Mouse (Mus musculus) midbrain, embryonic 14.5 days (tissue): Measurements from ENCODE around the gene Malrd1. TPM values are rescaled to one million over a fixed set of nuclear protein-coding genes. Genes with fewer than 3 reads are reported as not detected.
A peak's percentile ranks its signal among the peaks of the same experiment; 100 is the strongest.

Experiments used
- ATAC-seq: fragments of 200-750 bp; cut with Nextera tagmentation; 2 replicates; pipeline ENCODE4 v1.8.0; 2017; ENCODE audit warnings: moderate number of reproducible peaks, moderate library complexity; ENCODE audit not compliant: low FRiP score, low TSS enrichment
- DNase-seq: peaks from one replicate; pipeline ENCODE4 v3.0.0-alpha.2; 2015
- H3K27ac ChIP-seq: fragments of 300-500 bp; sonication (generic); replicated peaks from 2 replicates; pipeline ENCODE4 v1.5.1; 2014; ENCODE audit warnings: mild to moderate bottlenecking, low read depth, low read length, moderate library complexity
- H3K27me3 ChIP-seq: fragments of 300-500 bp; sonication (generic); 2 replicates; pipeline ENCODE4 v1.6.1; 2014; ENCODE audit warnings: low read length, control low read depth, mixed read lengths; ENCODE audit not compliant: control insufficient read depth, insufficient read depth
- H3K36me3 ChIP-seq: fragments of 300-500 bp; sonication (generic); 2 replicates; pipeline ENCODE4 v1.6.1; 2014; ENCODE audit warnings: low read length, control low read depth; ENCODE audit not compliant: control insufficient read depth, insufficient read depth
- H3K4me1 ChIP-seq: fragments of 300-500 bp; sonication (generic); 2 replicates; pipeline ENCODE4 v1.6.1; 2014; ENCODE audit warnings: mild to moderate bottlenecking, antibody characterized with exemption, low read length, control low read depth; ENCODE audit not compliant: control insufficient read depth, insufficient read depth
- H3K4me2 ChIP-seq: fragments of 300-500 bp; sonication (generic); 2 replicates; pipeline ENCODE4 v1.6.1; 2014; ENCODE audit warnings: mild to moderate bottlenecking, low read length, moderate library complexity
- H3K4me3 ChIP-seq: fragments of 300-500 bp; sonication (generic); replicated peaks from 2 replicates; pipeline ENCODE4 v1.5.1; 2014; ENCODE audit warnings: low read depth, low read length
- H3K9ac ChIP-seq: fragments of 300-500 bp; sonication (generic); replicated peaks from 2 replicates; pipeline ENCODE4 v1.6.1; 2014; ENCODE audit warnings: mild to moderate bottlenecking, low read length, moderate library complexity
- H3K9me3 ChIP-seq: fragments of 300-500 bp; sonication (generic); 2 replicates; pipeline ENCODE4 v1.6.1; 2016; ENCODE audit warnings: low read length, control low read depth, mixed read lengths; ENCODE audit not compliant: control insufficient read depth
- WGBS: fragments of 180-500 bp; shearing (Covaris S2); extraction: QIAGEN DNeasy Blood & Tissue Kit; methylation state at CpG from one replicate; pipeline ENCODE4 v1.1.7; 2014; 5-methylcytosine and 5-hydroxymethylcytosine counted together
- polyA plus RNA-seq: library from polyadenylated mRNA; unstranded; fragments of >200 nt; fragmentation: Nextera tagmentation; extraction: Ambion mirVana; gene quantifications from 2 replicates; pipeline ENCODE4 v1.2.1, GENCODE M21; 2014

Malrd1 gene
- polyA plus RNA-seq, 1 experiment from 2014 or later, result 0.13 TPM

- H3K27me3 ChIP-seq, result no peaks in the 10 kb centered on the region
- no peaks in the 10 kb centered on the region for H3K4me1 ChIP-seq
- no peak overlapping the region for H3K27ac ChIP-seq
- no peak overlapping the region for H3K9ac ChIP-seq
- ATAC-seq (no peak), DNase-seq (no peak)
- H3K36me3 ChIP-seq, result no peaks in the 10 kb centered on the region
- H3K4me2 ChIP-seq, result no peak overlapping the region
- 81% methylated on average over 1 of the region's 1 CpGs for WGBS
- no peak overlapping the region for H3K4me3 ChIP-seq
- no peaks in the 10 kb centered on the region for H3K9me3 ChIP-seq
These were observed 621.7 kb downstream of the Malrd1 start for GRCm38 (mm10) chr2:16147999-16148398.

GRCm38 (mm10) chr2:16152623-16153022 lies 626.3 kb downstream of the Malrd1 start:
- H3K4me1 ChIP-seq, result no peaks in the 10 kb centered on the region
- ATAC-seq (no peak), DNase-seq (no peak)
- H3K9me3 ChIP-seq, result no peaks in the 10 kb centered on the region
- H3K9ac ChIP-seq, result no peak overlapping the region
- H3K4me3 ChIP-seq, result no peak overlapping the region
- no peak overlapping the region for H3K27ac ChIP-seq
- H3K27me3 ChIP-seq, result no peaks in the 10 kb centered on the region
- H3K4me2 ChIP-seq, result no peak overlapping the region
- no peaks in the 10 kb centered on the region for H3K36me3 ChIP-seq

DNA sequence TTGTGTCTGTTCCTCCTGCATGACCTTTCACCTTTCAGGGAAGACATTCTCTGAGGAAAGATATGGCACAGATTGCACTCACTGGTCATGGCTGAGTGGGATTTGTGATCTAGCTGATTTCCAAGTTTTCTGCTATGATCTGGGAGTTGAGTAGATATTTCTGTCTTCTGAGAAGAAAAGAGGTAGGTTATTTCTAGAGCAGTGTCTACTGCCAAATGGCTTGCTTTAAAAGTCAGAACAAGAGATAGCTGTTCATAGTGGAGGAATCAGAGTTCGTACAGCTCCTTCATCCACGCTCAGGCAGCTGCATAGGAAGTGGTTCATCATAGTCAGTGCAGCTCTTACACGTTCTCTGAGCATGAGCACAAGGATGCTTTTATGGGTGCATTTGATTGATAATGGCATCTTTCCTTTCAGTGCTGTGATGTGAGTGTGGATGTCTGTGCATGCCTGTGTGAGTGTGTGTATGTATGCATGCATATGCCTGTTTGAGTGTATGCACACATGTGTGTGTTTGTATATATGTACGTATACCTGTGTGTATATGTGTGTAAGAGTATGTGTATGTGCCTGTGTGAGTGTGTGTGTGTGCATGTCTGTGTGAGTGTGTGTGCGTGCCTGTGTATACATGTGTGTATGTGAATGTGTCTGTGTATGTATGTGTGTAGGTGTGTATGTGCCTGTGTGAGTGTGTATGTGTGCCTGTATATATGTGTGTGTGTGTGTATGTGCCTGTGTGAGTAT lies 637.1 kb downstream of the Malrd1 start:
- peak; percentile 27; the same call in 1 of the 2 replicates for ATAC-seq

GRCm38 (mm10) chr2:16168611-16169010 lies 642.3 kb downstream of the Malrd1 start:
- Histone ChIP-seq H3K27ac (no peak overlapping the region), H3K4me2 (no peak overlapping the region), H3K27me3 (no peaks in the 10 kb centered on the region), H3K4me3 (no peak overlapping the region), H3K4me1 (no peaks in the 10 kb centered on the region), H3K9me3 (no peaks in the 10 kb centered on the region), H3K9ac (no peak overlapping the region), H3K36me3 (no peaks in the 10 kb centered on the region)
- no peak for ATAC-seq
- 76% methylated on average over 2 of the region's 2 CpGs for WGBS
- no peak for DNase-seq

More for the DNA sequence above, 637.1 kb downstream of the Malrd1 start:
- H3K27ac ChIP-seq, result no peak overlapping the region
- no peaks in the 10 kb centered on the region for H3K4me1 ChIP-seq
- DNase-seq, result no peak
- no peaks in the 10 kb centered on the region for H3K9me3 ChIP-seq
- no peak overlapping the region for H3K4me3 ChIP-seq
- no peak overlapping the region for H3K9ac ChIP-seq
- H3K36me3 ChIP-seq, result no peaks in the 10 kb centered on the region
- no peaks in the 10 kb centered on the region for H3K27me3 ChIP-seq
- WGBS, result 89% methylated on average over 5 of the region's 5 CpGs
- no peak overlapping the region for H3K4me2 ChIP-seq

DNA sequence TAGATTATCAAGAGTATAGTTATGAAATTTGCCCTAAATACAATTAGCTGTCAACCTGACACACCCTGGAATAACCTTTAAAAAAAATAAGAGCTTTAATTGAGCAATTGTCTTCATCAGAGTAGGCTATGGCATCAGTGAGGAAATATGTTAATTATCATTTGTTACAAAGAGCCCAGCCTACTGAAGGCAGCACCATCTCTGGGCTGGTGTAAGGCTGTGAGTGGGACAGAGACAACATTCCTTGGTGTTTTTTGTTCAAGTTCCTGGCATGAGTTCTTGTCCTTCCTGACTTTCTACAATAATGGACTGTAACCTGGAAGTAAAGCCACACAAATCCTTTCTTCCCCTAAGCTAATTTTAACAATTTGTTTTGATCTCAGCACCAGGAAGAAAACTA lies 645.8 kb downstream of the Malrd1 start:
- Histone ChIP-seq H3K4me1 (no peaks in the 10 kb centered on the region), H3K27ac (no peak overlapping the region), H3K36me3 (no peaks in the 10 kb centered on the region), H3K9ac (no peak overlapping the region), H3K9me3 (no peaks in the 10 kb centered on the region), H3K4me2 (no peak overlapping the region), H3K27me3 (no peaks in the 10 kb centered on the region), H3K4me3 (no peak overlapping the region)
- ATAC-seq, result no peak
- no peak for DNase-seq

GRCm38 (mm10) chr2:16173355-16173754 lies 647.1 kb downstream of the Malrd1 start:
- Histone ChIP-seq H3K27me3 (no peaks in the 10 kb centered on the region), H3K9ac (no peak overlapping the region), H3K4me3 (no peak overlapping the region), H3K4me1 (no peaks in the 10 kb centered on the region), H3K4me2 (no peak overlapping the region), H3K36me3 (no peaks in the 10 kb centered on the region), H3K27ac (no peak overlapping the region), H3K9me3 (no peaks in the 10 kb centered on the region)
- no peak for DNase-seq
- ATAC-seq, result no peak
- 11% methylated on average over 2 of the region's 2 CpGs for WGBS

- Histone ChIP-seq H3K4me2 (no peak overlapping the region), H3K36me3 (no peaks in the 10 kb centered on the region), H3K9me3 (no peaks in the 10 kb centered on the region), H3K4me1 (no peaks in the 10 kb centered on the region), H3K4me3 (no peak overlapping the region), H3K27me3 (no peaks in the 10 kb centered on the region), H3K9ac (no peak overlapping the region), H3K27ac (no peak overlapping the region)
- no peak for DNase-seq
- 69% methylated on average over 2 of the region's 2 CpGs for WGBS
- ATAC-seq, result no peak
These were observed 655.9 kb downstream of the Malrd1 start for GRCm38 (mm10) chr2:16182140-16182539.

GRCm38 (mm10) chr2:16183158-16183557 lies 656.9 kb downstream of the Malrd1 start:
- H3K4me1 ChIP-seq, result no peaks in the 10 kb centered on the region
- WGBS, result over 99% methylated on average over 2 of the region's 2 CpGs
- DNase-seq (no peak), ATAC-seq (no peak)
- H3K4me2 ChIP-seq, result no peak overlapping the region
- no peaks in the 10 kb centered on the region for H3K36me3 ChIP-seq
- H3K27ac ChIP-seq, result no peak overlapping the region
- H3K27me3 ChIP-seq, result no peaks in the 10 kb centered on the region
- H3K4me3 ChIP-seq, result no peak overlapping the region
- H3K9me3 ChIP-seq, result no peaks in the 10 kb centered on the region
- no peak overlapping the region for H3K9ac ChIP-seq

GRCm38 (mm10) chr2:16210016-16210415 lies 683.7 kb downstream of the Malrd1 start:
- H3K4me3 ChIP-seq, result no peak overlapping the region
- H3K4me2 ChIP-seq, result no peak overlapping the region
- DNase-seq, result no peak
- no peaks in the 10 kb centered on the region for H3K4me1 ChIP-seq
- ATAC-seq, result no peak
- no peaks in the 10 kb centered on the region for H3K36me3 ChIP-seq
- H3K9ac ChIP-seq, result no peak overlapping the region
- WGBS, result 81% methylated on average over 2 of the region's 2 CpGs
- no peaks in the 10 kb centered on the region for H3K9me3 ChIP-seq
- H3K27me3 ChIP-seq, result no peaks in the 10 kb centered on the region
- no peak overlapping the region for H3K27ac ChIP-seq
